Mouse (Mus musculus) embryonic fibroblast, embryonic 13.5 days (primary cell): ENCODE measurements around the gene Kif2a. TPM values are rescaled to one million over a fixed set of nuclear protein-coding genes. Genes with fewer than 3 reads are reported as not detected.
"Not testable (repeated sequence)": the region's sequence is repeated elsewhere in the genome, so short reads cannot be mapped to it uniquely, and the experiment has no call there.

Experiments
- H3K27ac ChIP-seq: 2 replicates; pipeline ENCODE4 v1.5.1; 2012; ENCODE audit warnings: low read length, control low read depth, inconsistent platforms; ENCODE audit not compliant: insufficient read depth
- H3K4me1 ChIP-seq: 2 replicates; pipeline ENCODE4 v1.6.1; 2011; ENCODE audit warnings: low read length; ENCODE audit not compliant: control insufficient read depth, insufficient read depth
- H3K4me3 ChIP-seq: 2 replicates; pipeline ENCODE4 v1.5.1; 2011; ENCODE audit warnings: mild to moderate bottlenecking, control low read depth, low read length; ENCODE audit not compliant: insufficient read depth
- CTCF ChIP-seq: IDR thresholded peaks from 2 replicates; pipeline ENCODE4 v1.5.1; 2011; ENCODE audit warnings: mild to moderate bottlenecking, control low read depth, low read length, moderate library complexity, borderline replicate concordance; ENCODE audit not compliant: insufficient read depth
- POLR2A ChIP-seq: IDR thresholded peaks from 2 replicates; pipeline ENCODE4 v1.6.1; 2011; ENCODE audit warnings: low read depth, mild to moderate bottlenecking, control low read depth, low read length, moderate library complexity
- polyA plus RNA-seq: library from polyadenylated mRNA; stranded (reverse); fragments of >200 nt; gene quantifications from 2 replicates; pipeline ENCODE4 v1.2.4, GENCODE M21; 2011; ENCODE audit warnings: low read depth; ENCODE audit not compliant: missing spikeins, insufficient read length

Kif2a gene
- polyA plus RNA-seq, 1 experiment: 142 TPM

DNA sequence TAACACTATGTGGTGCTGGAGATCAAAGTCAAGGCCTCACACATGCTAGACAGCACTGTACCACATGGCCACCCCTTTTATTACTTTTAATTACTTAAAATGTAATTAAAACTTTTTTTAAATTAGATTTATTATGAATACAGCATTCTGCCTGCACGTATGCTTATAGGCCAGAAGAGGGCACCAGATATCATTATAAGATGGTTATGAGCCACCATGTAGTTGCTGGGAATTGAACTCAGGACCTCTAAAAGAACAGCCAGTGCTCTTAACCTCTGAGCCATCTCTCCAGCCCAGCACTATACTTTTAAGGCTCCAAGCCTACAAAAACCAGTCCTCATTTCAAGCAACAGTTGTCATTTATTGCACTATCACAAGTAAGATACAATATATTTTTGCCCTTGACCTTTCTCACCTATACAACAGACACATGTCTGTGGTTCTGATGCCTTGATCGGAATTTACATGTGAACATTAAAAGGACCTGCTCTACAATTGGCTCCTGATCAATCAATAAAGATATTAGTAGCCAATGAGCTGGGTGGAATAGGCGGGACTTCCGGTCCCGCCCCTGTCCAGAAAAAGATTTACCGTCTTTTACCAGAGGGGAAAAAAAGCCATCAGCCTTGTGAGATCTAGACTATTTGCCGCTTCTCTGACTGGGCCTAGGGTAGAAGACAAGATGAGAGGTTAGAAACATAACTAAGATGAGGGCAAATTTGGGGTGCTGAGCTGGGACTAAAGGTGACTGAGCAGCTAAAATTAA is 80.5 kb downstream of the Kif2a start:
- no peak overlapping the region for H3K4me3 ChIP-seq
- H3K4me1 ChIP-seq: no peaks in the 10 kb centered on the region
- no peak overlapping the region for H3K27ac ChIP-seq
- no peak for TF ChIP-seq POLR2A
- no peak for TF ChIP-seq CTCF

DNA sequence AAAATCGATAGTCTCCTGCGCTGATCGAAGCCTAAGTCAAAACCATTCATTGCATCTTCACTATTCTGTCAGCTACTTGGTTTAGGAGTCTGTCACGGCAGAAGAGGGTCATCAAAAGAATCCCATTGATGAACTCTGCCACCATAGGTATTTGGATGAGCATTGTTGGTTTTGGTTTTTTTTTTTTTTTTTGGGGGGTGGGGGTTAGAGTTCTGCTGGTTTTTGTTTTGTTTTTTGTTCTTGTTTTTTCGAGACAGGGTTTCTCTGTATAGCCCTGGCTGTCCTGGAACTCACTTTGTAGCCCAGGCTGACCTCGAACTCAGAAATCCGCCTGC is 84.8 kb downstream of the Kif2a start:
- H3K27ac ChIP-seq: no peak overlapping the region
- TF ChIP-seq POLR2A (no peak), CTCF (no peak)
- peaks cover 2% of the 10 kb centered on the region; the same call in 1 of the 2 replicates for H3K4me1 ChIP-seq
- peak overlapping the region; percentile 71 for H3K4me3 ChIP-seq

DNA sequence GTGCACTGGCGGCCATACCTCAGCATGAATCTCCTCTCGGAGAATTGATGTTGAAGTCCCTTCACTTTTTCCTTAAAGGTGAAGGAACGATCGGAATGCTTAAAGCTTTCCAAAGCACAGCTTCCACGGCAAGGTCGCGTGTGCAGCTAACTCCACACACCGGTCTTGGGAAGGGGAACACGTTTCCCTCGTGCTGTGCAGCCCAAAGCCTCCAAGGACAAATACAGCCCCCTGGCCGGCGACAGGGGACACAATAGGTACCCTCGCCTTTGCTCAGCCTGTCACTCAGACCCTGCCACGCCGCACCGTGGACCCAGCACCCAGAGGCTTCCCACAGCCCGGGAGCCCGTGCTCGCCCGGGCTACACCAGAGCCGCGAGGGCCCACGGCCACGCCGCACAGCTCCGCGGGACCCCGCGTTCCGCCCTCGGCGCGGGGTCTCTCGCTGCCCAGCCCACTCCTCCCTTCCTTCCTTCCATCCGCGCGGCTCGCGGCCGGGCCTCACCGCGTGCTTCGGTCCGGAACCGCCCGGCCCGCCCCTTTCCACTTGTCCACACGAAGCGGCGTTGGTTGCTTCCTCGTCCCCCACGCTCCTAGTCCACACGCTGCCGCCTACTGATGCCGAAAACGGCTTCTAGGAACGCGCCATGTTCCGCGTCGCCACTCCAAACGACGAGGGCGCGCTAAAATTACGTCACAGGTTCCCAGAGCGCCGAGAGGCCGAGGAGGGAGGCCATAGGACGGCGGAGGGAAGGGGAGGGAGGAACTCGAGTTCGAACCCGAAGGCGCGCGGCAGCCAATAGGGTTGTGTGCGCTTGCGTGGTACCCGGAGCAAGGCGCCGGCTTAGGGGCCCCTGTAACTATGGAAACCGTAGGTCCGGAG is 85.4 kb downstream of the Kif2a start, which contains the start of gene Ipo11:
Gene Ipo11, minus strand, starts transcription at position 703 of the 882 bp plus-strand sequence.
- Histone ChIP-seq H3K4me3 (peak within 1 kb of the TSS; percentile 93), H3K27ac (no peak within 1 kb of the TSS), H3K4me1 (peaks cover 2% of the 10 kb centered on the region; the same call in 1 of the 2 replicates)
- TF ChIP-seq CTCF (no peak), POLR2A (peak; percentile 81)

DNA sequence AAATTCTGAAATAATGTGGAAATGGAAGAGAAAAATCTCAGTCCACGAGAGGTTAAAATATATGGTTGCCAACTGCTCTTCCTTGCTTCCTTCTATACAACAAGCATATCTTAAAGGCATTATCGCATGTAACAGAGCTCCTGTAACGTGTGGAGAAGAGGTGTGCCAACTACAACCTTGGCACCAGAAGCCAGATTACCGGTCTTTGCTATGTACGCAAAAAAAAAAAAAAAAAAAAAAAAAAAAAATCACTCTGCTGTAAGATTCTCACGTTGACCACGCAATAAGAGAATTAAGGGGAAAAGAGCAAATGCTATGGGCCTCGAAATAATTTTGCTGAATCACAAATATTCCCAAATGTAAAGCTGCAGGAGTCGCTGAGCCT is 86.1 kb downstream of the Kif2a start:
- H3K4me3 ChIP-seq: peak overlapping the region; percentile 93
- H3K4me1 ChIP-seq: peaks cover 2% of the 10 kb centered on the region; the same call in 1 of the 2 replicates
- no peak for TF ChIP-seq POLR2A
- TF ChIP-seq CTCF: no peak
- no peak overlapping the region for H3K27ac ChIP-seq

DNA sequence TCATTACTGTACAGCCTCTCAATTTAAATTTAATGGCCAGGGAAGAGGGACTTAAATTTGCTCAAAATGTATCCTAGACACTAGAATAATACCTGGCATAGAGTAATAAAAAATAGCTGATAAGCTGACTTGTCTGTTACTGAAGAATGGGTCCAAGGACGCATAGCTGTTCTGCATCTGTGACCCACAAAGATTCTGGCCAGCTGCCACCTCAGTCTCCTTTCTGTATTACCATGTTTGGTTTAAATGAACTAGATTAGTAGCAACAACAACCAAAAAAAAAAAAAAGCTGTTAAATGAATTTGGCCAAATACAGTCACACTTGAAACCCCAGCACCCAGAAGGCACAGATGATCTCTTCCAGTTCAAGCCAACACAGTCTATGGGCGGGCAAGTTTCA is 92.7 kb downstream of the Kif2a start:
- TF ChIP-seq POLR2A (no peak), CTCF (no peak)
- H3K27ac ChIP-seq: no peak overlapping the region

DNA sequence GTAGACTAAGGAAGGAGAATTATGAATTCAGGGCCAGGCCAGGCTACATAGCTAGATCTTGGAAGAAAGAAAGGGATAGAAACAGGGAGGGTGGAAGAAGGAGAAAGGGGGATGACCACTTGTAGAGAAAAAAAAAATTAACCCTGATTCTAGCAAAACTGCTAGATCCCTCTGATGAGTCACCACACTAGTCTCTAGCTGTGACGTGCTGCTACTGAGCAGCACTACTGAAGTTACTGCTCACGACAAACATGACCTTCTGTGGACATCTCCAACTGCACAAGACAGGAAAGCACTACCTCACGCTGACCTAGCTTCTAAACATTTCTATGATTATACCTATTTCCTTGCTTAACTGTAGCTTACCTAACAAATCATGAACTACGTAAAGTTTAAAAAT is 93.6 kb downstream of the Kif2a start:
- H3K27ac ChIP-seq: no peak overlapping the region
- H3K4me1 ChIP-seq: no peaks in the 10 kb centered on the region
- H3K4me3 ChIP-seq: no peak overlapping the region
- TF ChIP-seq CTCF: no peak
- no peak for TF ChIP-seq POLR2A

More for the DNA sequence above, 92.7 kb downstream of the Kif2a start:
- Histone ChIP-seq H3K4me1 (peaks cover 2% of the 10 kb centered on the region; the same call in 1 of the 2 replicates), H3K4me3 (no peak overlapping the region)

DNA sequence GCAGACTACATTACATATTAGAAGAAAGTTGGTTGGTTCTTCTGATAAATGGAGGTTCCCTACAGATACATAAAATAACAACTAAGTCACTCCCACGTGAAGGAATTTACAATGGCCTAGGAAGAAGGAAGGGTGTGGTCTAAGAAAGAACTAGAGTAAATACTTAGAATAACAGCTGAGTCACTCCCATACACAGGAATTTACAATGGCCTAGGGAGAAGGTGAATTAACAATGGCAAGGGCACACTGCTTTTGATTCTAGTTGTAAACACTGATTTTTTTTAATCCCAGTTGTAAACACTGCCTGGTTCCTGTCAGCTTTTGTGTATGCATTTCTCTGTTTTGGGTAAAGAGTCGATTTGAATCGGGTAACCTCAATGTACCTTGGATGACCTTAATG is 96.0 kb downstream of the Kif2a start:
- H3K4me1 ChIP-seq, H3K27ac ChIP-seq, H3K4me3 ChIP-seq: not testable (repeated sequence)

DNA sequence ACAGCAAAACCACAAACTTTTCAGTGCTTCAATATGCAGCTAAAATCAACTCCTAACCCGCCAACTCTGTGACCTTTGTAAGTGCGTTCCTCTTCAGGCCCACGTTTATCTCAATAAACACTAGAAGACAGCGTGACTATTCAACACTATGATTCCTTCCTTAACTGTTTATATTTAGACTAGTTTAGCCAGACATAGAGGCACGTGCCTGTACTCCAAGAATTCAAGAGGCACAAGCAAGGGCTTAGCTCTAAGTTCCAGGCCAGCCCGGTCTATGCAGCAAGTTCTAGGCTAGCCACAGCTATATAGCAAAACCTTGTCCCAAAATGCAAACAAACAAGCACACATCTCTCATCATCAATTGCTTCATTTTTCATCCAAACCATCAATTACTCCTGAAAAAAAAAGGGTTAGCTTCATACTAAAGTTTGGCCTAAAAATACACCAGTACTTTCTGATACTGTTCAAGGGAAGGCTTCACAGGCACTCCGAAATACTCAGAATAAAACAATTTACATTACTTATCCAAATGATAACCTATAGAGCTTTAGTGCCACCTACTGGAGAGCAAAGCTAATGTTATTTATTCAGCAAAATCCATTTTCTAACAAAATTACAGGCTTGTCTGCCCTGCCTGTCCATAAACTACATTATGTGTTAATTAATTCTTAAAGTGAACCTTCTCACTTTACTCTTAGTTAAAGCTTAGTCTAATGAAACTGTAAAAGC is 103.4 kb downstream of the Kif2a start:
- no peak for TF ChIP-seq CTCF

DNA sequence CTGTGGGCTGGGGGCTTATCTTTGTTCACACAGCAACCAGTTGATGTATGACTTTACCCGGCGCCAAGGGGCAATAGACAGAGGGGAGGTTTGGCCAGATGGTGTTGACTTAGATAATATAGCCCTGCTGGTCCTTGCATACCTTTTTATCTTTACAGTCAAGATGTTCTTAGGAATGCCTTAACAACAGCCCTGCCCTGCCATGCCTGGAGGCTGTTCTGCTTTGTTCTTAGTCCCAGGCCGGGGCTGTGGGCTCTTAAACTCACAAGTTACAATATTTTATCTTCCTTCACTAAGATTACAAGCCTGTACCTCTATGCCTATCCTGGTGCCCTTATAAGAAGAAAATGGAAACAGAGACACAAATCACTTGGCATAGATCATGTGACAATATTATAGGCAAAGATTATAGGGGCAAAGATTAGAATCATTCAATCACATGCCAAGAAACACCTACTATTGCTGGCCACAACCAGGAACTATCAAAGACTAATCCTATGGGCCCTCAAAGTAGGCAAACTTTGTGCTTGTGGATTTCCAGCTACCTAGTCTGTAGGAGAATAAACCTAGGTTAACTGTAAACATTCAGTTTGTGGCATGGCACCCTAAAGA is 108.7 kb downstream of the Kif2a start:
- no peak for TF ChIP-seq CTCF
- TF ChIP-seq POLR2A: no peak
- H3K4me1 ChIP-seq: no peaks in the 10 kb centered on the region

More for the DNA sequence above, 103.4 kb downstream of the Kif2a start:
- H3K4me1 ChIP-seq: no peaks in the 10 kb centered on the region
- H3K4me3 ChIP-seq: no peak overlapping the region
- H3K27ac ChIP-seq: no peak overlapping the region

More for the DNA sequence above, 108.7 kb downstream of the Kif2a start:
- H3K4me3 ChIP-seq: no peak overlapping the region
- no peak overlapping the region for H3K27ac ChIP-seq
